Mouse (Mus musculus): Measurements from ENCODE around the gene Mab21l3. TPM values are rescaled to one million over a fixed set of nuclear protein-coding genes. Genes with fewer than 3 reads are reported as not detected.

The Mab21l3 gene
- total RNA-seq (2014; fragmentation: Nextera tagmentation) (not detected in 2 replicates), total RNA-seq (2017) (0.05 TPM in 1 of 2 replicates, not detected in the other), polyA plus RNA-seq (2012) (not detected in 2 replicates)

DNA sequence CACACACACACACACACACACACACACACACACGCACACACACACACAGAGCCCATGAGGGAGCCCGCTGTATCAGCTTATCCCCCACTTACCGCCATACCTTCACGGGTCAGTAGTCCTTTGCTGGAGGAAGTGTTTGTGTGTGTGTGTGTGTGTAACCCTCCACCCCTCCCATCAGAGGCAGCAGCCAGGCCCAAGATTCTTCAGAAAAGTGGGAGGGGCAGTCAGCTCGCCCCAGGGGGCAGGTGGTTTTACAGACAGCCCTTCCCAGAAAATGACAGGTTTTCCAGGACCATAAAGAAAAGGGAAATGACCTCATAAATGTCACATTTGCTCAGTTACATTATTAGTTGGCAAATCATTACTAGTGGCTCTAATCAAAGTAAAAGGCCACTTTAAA, at the start of gene Mab21l3:
Mab21l3 (minus strand) TSS at position 144 of the 400 bp plus-strand sequence.
- H3K36me3 ChIP-seq (replicated peaks): no peaks in the 10 kb centered on the region
- TF ChIP-seq GATA1 (IDR thresholded peaks at IDR 0.05; ENCODE audit: borderline replicate concordance, low read length) (no peak), CTCF (IDR thresholded peaks at IDR 0.05; ENCODE audit: low read depth, low read length) (no peak), TAL1 (conservative IDR thresholded peaks at IDR 0.05; ENCODE audit: low read depth, low read length) (no peak), POLR2AphosphoS5 (IDR thresholded peaks at IDR 0.05; ENCODE audit: insufficient replicate concordance, low read depth, low read length) (no peak), GATA2 (IDR thresholded peaks at IDR 0.05; ENCODE audit: borderline replicate concordance, low read depth, low read length) (no peak)
- no peak within 1 kb of the TSS for H3K4me3 ChIP-seq (ENCODE audit: low read depth, low read length)
- ATAC-seq (ENCODE audit: extremely low read depth, insufficient number of reproducible peaks, low FRiP score, poor library complexity, severe bottlenecking) (no peak), DNase-seq (ENCODE audit: low spot score) (no peak)
- no peaks in the 10 kb centered on the region for H3K9me3 ChIP-seq (replicated peaks)
- no peaks in the 10 kb centered on the region; the same call in 1 of the 2 replicates for H3K27me3 ChIP-seq (ENCODE audit: insufficient read depth, low read length)
- no peaks in the 10 kb centered on the region for H3K4me1 ChIP-seq (ENCODE audit: insufficient read depth, low read depth, low read length)

DNA sequence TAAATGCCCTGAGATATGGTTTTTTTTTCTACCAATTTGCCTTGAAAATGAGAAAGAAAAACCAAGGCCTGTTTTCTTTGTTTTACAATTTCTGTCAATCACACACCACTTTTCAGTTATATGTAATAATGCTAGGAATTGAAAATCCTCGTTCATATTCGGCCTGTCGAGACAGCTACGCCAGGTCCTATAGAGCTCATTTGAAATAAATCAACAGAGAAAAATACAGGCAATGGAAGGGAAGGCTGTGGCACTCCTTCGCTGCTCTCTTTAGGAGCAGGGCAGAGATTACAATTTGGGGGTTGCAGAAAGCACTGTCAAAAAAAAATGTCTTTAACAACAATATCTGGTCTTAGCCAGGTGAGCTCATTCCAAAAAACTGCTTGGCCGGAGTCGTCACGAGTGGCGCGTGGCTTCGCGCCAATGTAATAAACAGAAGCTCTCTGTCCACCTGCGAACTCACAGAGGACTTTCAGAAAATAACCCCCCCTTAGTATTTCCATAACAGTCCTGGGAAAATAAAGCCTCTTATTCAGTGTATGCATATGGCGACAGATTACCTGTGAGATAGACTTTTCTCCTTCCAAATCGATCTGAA, 48.7 kb upstream of the Mab21l3 start:
- Histone ChIP-seq H3K4me3 (ENCODE audit: low read depth, low read length) (no peak overlapping the region), H3K27me3 (ENCODE audit: insufficient read depth, low read length) (no peaks in the 10 kb centered on the region; the same call in 1 of the 2 replicates), H3K4me1 (ENCODE audit: insufficient read depth, low read depth, low read length) (no peaks in the 10 kb centered on the region), H3K36me3 (replicated peaks) (no peaks in the 10 kb centered on the region), H3K9me3 (replicated peaks) (no peaks in the 10 kb centered on the region)
- no peak for DNase-seq (ENCODE audit: low spot score)
- ATAC-seq (ENCODE audit: extremely low read depth, insufficient number of reproducible peaks, low FRiP score, poor library complexity, severe bottlenecking): no peak
- TF ChIP-seq GATA1 (IDR thresholded peaks at IDR 0.05; ENCODE audit: borderline replicate concordance, low read length) (no peak), GATA2 (IDR thresholded peaks at IDR 0.05; ENCODE audit: borderline replicate concordance, low read depth, low read length) (no peak), POLR2AphosphoS5 (IDR thresholded peaks at IDR 0.05; ENCODE audit: insufficient replicate concordance, low read depth, low read length) (no peak), TAL1 (conservative IDR thresholded peaks at IDR 0.05; ENCODE audit: low read depth, low read length) (no peak), CTCF (IDR thresholded peaks at IDR 0.05; ENCODE audit: low read depth, low read length) (no peak)

DNA sequence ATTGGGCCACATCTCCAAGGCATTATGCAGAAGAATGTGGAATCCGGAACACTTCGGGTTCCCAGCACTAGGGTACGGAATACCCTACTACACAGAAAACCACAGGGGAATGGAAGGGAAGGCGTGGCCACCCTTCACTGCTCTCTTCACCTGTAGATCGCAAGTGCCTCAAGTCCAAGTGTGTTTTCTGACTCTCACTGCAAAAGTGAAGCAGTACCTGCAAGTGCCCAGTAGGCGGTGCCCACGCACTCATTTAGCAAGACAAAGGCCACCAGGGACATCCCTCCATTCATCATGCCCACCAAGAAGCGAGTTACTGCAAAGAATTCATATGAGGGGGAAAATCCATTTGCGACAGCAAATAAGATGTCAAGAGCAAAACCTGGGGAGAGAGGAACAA, 48.1 kb upstream of the Mab21l3 start:
- no peaks in the 10 kb centered on the region for H3K9me3 ChIP-seq (replicated peaks)
- ATAC-seq (ENCODE audit: extremely low read depth, insufficient number of reproducible peaks, low FRiP score, poor library complexity, severe bottlenecking) (peak; percentile 34; the same call in 1 of the 2 replicates), DNase-seq (ENCODE audit: low spot score) (peak; percentile 53)
- no peak overlapping the region for H3K4me3 ChIP-seq (ENCODE audit: low read depth, low read length)
- no peaks in the 10 kb centered on the region; the same call in 1 of the 2 replicates for H3K27me3 ChIP-seq (ENCODE audit: insufficient read depth, low read length)
- H3K4me1 ChIP-seq (ENCODE audit: insufficient read depth, low read depth, low read length): no peaks in the 10 kb centered on the region
- TF ChIP-seq POLR2AphosphoS5 (IDR thresholded peaks at IDR 0.05; ENCODE audit: insufficient replicate concordance, low read depth, low read length) (no peak), CTCF (IDR thresholded peaks at IDR 0.05; ENCODE audit: low read depth, low read length) (peak; percentile 59; the same call in 1 of the 2 replicates)
- no peaks in the 10 kb centered on the region for H3K36me3 ChIP-seq (replicated peaks)

DNA sequence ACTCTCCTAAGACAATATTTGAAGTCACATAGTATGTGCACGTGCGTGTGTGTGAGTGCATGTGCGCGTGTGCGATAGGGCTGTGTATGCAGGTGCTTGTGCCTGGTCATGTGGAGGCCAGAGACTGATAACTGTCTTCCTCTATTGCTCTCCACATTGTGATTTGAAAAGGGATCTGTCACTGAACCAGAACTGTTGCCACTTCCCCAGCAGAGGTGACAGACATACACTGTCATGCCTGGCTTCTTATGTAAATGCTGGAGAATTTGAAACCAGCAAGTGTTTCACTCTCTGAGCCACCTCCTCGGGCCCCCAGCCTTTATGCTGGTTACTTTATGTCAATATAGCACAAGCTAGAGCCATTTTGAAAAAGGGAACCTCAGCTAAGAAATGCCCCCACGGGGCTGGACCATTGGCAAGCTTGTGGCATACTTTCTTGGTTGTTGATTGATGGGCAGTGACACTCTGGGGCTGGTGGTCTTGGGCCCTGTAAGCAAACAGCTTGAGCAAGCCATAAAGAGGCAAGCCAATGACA, 46.7 kb upstream of the Mab21l3 start:
- no peak overlapping the region for H3K4me3 ChIP-seq (ENCODE audit: low read depth, low read length)
- no peak for TF ChIP-seq GATA2 (IDR thresholded peaks at IDR 0.05; ENCODE audit: borderline replicate concordance, low read depth, low read length)
- TF ChIP-seq TAL1 (conservative IDR thresholded peaks at IDR 0.05; ENCODE audit: low read depth, low read length): no peak
- no peak for TF ChIP-seq CTCF (IDR thresholded peaks at IDR 0.05; ENCODE audit: low read depth, low read length)
- no peak for TF ChIP-seq POLR2AphosphoS5 (IDR thresholded peaks at IDR 0.05; ENCODE audit: insufficient replicate concordance, low read depth, low read length)
- no peak for TF ChIP-seq GATA1 (IDR thresholded peaks at IDR 0.05; ENCODE audit: borderline replicate concordance, low read length)
- DNase-seq (ENCODE audit: low spot score) (no peak), ATAC-seq (ENCODE audit: extremely low read depth, insufficient number of reproducible peaks, low FRiP score, poor library complexity, severe bottlenecking) (no peak)
- no peaks in the 10 kb centered on the region for H3K4me1 ChIP-seq (ENCODE audit: insufficient read depth, low read depth, low read length)
- no peaks in the 10 kb centered on the region for H3K27me3 ChIP-seq (ENCODE audit: insufficient read depth, low read length)
- no peaks in the 10 kb centered on the region for H3K9me3 ChIP-seq (replicated peaks)
- H3K36me3 ChIP-seq (replicated peaks): no peaks in the 10 kb centered on the region

DNA sequence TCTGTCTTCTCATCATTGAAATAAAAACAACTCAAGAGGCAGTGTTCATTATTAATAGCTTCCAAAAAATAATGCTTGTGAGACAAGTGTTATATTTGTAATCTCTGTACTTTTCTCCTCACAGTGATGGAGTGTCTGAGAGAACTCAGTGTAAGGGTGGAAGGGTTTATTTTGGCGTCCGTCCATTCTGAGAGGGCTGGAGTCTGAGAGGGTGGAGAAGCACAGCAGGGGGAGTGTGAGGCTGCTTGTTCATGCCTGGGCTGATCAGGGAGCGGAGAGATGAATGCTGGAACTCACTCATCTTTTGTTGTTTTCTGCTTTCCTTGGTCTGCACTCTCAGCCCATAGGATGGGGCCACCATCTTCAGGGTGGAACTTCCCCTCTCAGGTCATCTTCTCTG, 36.8 kb upstream of the Mab21l3 start:
- Histone ChIP-seq H3K36me3 (replicated peaks) (no peaks in the 10 kb centered on the region), H3K4me3 (ENCODE audit: low read depth, low read length) (no peak overlapping the region), H3K4me1 (ENCODE audit: insufficient read depth, low read depth, low read length) (no peaks in the 10 kb centered on the region), H3K9me3 (replicated peaks) (no peaks in the 10 kb centered on the region), H3K27me3 (ENCODE audit: insufficient read depth, low read length) (0 out of 2 replicates have a peak, but pooled peaks cover 2% of the 10 kb centered on the region)
- ATAC-seq (ENCODE audit: extremely low read depth, insufficient number of reproducible peaks, low FRiP score, poor library complexity, severe bottlenecking): no peak
- TF ChIP-seq GATA1 (IDR thresholded peaks at IDR 0.05; ENCODE audit: borderline replicate concordance, low read length): no peak
- TF ChIP-seq CTCF (IDR thresholded peaks at IDR 0.05; ENCODE audit: low read depth, low read length): no peak
- no peak for TF ChIP-seq GATA2 (IDR thresholded peaks at IDR 0.05; ENCODE audit: borderline replicate concordance, low read depth, low read length)
- no peak for TF ChIP-seq TAL1 (conservative IDR thresholded peaks at IDR 0.05; ENCODE audit: low read depth, low read length)
- no peak for TF ChIP-seq POLR2AphosphoS5 (IDR thresholded peaks at IDR 0.05; ENCODE audit: insufficient replicate concordance, low read depth, low read length)
- DNase-seq (ENCODE audit: low spot score): no peak

DNA sequence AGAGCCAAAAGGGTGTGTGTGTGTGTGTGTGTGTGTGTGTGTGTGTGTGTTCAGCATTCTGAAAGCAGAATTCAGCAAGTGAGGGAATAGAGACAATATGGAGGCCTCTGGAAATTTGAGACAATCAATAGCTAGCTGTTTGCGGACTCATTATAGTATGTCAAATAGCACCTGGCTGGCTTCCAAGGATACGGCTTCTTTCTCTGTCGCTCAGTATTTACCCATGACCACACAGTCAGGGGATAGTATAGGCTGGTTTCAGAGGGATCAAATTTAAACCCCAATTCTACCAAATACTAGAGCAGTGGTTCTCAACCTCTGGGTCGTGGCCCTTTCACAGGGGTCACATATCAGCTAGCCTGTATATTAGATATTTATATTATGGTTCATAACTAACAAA, 36.3 kb upstream of the Mab21l3 start:
- Histone ChIP-seq H3K4me1 (ENCODE audit: insufficient read depth, low read depth, low read length) (no peaks in the 10 kb centered on the region), H3K27me3 (ENCODE audit: insufficient read depth, low read length) (0 out of 2 replicates have a peak, but pooled peaks cover 2% of the 10 kb centered on the region), H3K36me3 (replicated peaks) (no peaks in the 10 kb centered on the region), H3K4me3 (ENCODE audit: low read depth, low read length) (no peak overlapping the region), H3K9me3 (replicated peaks) (no peaks in the 10 kb centered on the region)
- ATAC-seq (ENCODE audit: extremely low read depth, insufficient number of reproducible peaks, low FRiP score, poor library complexity, severe bottlenecking) (no peak), DNase-seq (ENCODE audit: low spot score) (no peak)
- TF ChIP-seq CTCF (IDR thresholded peaks at IDR 0.05; ENCODE audit: low read depth, low read length) (no peak), GATA2 (IDR thresholded peaks at IDR 0.05; ENCODE audit: borderline replicate concordance, low read depth, low read length) (no peak), GATA1 (IDR thresholded peaks at IDR 0.05; ENCODE audit: borderline replicate concordance, low read length) (no peak), TAL1 (conservative IDR thresholded peaks at IDR 0.05; ENCODE audit: low read depth, low read length) (no peak), POLR2AphosphoS5 (IDR thresholded peaks at IDR 0.05; ENCODE audit: insufficient replicate concordance, low read depth, low read length) (no peak)

Data from G1E (cell line).